Mouse (Mus musculus) activated CD4-positive, CD25-positive, alpha-beta regulatory T cell, adult 9 weeks (primary cell): ENCODE data around the gene Selenof. TPM values are rescaled to one million over a fixed set of nuclear protein-coding genes. Genes with fewer than 3 reads are reported as not detected.

ENCODE experiments used
- polyA plus RNA-seq: library from polyadenylated mRNA; unstranded; fragments of 100-300 nt; shearing (Covaris generic); gene quantifications from one replicate; pipeline ENCODE4 v1.2.1, GENCODE M21; 2017

The Selenof gene
- polyA plus RNA-seq: 428 TPM

DNA sequence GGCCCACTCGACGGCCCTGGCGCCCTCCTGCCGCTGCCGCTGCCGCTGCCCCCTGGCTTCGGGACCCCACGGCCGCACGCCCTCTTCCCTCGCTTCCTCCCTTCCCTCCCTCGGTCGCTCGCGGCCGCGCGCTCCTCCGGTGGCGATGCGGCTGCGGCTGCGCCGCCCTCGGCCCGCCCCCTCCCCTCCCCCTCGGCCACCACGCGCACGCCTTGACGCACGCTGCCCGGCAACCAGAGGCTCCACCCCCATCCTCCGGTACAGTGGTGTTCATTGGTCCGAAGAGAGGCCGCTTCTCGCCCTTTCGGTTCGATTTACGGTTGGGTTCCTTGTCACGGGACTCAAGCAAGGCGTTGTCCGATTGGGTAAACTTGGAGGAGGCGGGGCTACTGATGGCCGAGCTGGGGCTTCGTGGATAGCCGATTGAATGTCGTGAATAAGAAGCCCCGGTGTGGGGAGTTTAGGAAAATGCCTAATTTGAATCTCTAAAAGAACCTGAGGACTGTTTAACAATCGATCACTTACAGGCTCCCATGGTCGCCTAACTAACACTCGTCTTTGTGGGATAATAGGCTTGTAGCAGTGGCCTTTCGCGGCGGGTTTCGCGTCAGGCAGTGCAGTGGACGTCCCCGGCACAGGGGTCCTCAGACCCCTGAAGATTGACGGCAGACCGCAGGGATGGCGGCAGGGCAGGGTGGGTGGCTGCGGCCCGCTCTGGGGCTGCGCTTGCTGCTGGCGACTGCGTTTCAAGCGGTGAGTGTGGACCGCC is at the start of gene Selenof, which contains the start of gene Hs2st1:
Selenof (plus strand) TSS at position 258 of the 769 bp plus-strand sequence.
Hs2st1 (minus strand) TSS at position 135 of the 769 bp plus-strand sequence.

Other genes starting within 250 kb of the Selenof start
- gene Hs2st1, start 123 bp upstream of the Selenof start, polyA plus RNA-seq: 1.9 TPM
- gene Sh3glb1, start 150.0 kb downstream of the Selenof start, polyA plus RNA-seq: 69.7 TPM
- not detected for gene Clca3a1, start 190.7 kb downstream of the Selenof start, polyA plus RNA-seq
- gene Clca3a2, start 249.2 kb downstream of the Selenof start, polyA plus RNA-seq: not detected